Mouse (Mus musculus) left cerebral cortex, adult 9 months (tissue): ENCODE results near the gene Adam33.
"Not testable (repeated sequence)": the region's sequence is repeated elsewhere in the genome, so short reads cannot be mapped to it uniquely, and the experiment has no call there.

Experiments used
- DNase-seq, 2 experiments: peaks; one replicate each; pipeline ENCODE4 v3.0.0; 2022; ENCODE audit warnings: low spot score in 2 of 2

Gene Adam33

DNA sequence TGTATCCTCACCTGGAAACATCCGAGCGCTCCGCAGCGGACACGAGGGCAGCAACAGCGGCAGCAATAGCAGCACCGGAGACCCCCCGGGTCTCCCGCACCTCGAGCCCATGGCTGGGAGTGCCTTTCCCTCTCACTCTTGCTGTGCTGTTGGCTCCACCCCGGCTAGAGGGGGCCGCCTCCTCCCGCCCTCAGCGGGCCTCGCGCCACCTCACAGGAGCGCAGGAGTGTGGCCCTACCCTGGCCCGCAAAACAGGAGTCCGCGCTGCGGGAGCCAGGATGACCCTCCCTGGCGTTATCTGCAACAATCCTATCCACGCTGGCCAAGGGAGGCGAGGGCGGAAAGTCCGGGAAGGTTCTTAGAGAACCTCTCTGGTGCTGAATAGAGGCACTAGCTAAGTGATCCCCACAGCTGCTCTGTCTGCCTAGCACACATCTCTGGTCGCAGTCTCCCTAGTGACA lies at the start of gene Adam33:
Gene Adam33 (minus strand): TSS at position 411 of the 461 bp plus-strand sequence.
- no peak for DNase-seq

DNA sequence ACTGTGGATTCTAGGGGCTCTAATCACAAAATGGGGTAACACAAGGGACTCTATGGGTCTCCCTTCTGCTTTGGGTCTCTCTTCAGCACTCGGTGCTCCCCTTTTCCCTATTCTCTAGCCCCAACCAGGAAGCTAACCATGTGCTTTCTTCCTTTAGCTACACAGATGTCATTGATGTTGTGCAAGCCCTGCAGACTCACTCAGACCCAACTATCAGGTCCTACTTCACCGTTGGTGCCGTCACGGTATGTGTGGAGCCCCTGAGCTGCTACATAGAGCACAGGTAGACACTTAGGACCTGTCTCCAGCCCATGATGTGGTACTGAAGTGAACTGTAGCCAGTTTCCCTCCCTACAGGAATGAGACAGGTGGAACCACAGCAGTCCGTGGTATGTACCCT lies 42.4 kb upstream of the Adam33 start:
- DNase-seq, result no peak

DNA sequence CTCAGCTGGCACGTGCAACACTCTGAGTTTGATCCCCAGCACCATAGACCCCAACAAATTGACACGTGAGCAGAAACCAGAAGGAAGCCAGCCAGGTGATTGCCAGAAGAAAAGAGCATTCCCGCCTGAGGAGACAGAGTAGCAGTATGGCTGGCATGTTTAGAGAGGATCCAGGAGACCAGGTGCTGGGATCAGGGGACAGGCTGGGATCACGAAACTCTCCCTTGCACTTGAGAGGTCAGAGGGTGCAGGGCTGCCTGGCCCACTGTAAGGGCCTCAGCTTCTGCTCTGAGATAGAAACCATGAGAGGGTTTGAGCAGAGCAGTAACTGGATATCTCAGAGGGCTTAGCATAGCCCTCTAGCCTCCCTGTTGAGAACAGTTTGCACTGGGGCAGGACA lies 41.4 kb upstream of the Adam33 start:
- DNase-seq, result not testable (repeated sequence)

DNA sequence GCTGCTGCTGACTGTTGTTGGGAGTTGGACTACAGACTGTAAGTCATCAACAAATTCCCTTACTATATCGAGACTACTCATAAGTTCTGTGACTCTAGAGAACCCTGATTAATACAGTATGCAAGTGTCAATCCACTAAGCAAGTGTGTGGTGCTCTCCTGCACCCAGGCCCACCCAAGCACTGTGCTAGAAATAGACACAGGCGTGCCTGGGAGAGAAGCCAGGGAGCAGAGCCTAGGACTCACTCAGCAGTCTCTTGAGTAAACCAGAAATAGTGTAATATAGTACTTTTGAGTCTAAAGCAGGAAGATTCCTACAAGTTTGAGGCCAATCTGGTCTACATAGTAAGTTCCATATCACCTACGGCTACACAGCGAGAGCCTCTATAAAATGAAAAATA lies 40.4 kb upstream of the Adam33 start:
- no peak for DNase-seq

DNA sequence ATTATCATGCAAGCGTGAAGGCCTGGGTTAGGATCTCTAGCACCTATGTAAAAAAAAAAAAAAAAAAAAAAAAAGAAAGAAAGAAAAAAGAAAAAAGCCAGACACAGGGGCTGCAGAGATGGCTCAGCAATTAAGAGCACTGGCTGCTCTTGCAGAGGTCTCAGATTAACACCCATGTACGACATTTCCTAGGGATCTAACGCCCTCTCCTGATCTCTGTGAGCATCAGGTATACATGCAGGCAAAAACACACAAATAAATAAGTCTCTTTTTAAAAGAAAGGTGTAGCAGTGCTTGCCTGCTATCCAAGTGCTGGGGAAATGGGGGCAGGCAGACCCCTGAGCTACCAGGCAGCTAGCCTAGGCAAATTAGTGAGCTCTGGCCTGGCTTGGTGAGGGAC lies 37.9 kb upstream of the Adam33 start:
- no peak for DNase-seq

DNA sequence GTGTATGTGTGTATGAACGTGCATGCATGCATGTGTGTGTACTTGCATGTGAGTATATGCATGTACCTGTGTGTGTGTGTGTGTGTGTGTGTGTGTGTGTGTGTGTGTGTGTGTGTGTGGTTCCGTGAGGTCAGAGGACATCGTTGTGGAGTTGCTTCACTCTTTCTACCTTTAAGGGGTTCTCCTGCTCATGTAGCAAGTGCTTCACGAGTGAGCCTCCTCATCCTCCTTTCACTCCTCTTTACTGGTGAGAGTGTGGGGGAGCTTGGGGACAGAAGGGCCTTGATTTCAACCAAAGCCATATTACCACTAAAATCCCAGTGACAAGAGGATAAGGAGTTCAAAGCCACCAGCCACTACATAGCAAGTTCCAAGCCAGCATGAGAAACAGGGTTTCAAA lies 33.5 kb upstream of the Adam33 start:
- DNase-seq, result no peak

DNA sequence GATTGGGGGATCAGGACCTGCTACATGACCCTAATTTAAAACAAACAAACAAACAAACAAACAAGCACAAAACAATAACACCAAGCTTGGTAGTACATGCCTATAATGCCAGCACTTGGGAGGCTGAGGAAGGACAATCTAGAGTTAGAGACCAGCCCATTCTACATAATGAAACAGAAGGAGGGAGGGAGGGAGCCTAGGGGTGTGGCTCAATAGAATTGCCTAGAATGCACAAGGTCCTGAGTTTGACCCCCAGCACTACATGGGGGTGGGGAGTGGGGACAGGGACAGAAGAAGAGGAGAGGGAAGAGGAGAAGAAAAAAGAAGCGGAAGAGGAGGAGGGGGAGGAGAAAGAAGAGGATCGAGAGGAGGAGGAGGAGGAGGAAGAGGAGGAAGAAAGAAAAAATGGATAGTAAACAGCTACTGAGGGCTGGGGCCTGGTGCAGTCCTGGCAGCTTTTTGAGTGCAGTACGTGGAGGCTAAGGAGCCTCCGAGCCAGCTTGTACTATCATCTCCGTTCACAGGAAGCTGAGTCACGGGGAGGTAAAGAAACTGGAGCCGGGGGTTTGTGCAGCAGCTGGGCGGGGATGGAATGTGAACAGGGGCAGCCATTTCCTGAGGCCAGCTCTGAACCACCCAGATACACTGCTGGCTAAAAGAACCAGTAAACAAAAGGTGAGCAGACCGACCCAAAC lies 32.6 kb upstream of the Adam33 start:
- no peak for DNase-seq

DNA sequence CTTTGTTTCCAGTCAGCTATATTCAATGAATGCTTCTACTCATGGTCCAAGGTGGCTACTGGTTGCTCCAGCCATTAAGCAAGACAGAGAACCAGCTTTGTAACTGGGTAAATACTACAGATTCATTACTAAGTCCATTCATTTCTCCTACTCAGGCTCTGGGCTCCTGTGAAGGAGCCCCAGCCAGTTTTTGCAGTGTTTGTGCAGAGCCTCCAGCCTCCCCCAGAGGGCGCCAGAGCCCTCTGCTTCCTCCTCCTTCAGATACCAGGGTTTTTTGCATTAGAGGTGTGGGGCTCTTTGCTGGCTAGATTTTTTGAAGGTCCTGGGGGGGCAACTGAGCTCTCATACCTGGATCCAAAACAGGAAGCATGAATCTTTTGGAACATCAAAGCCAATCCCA lies 31.2 kb upstream of the Adam33 start:
- peak; percentile 37 to 83 for DNase-seq

DNA sequence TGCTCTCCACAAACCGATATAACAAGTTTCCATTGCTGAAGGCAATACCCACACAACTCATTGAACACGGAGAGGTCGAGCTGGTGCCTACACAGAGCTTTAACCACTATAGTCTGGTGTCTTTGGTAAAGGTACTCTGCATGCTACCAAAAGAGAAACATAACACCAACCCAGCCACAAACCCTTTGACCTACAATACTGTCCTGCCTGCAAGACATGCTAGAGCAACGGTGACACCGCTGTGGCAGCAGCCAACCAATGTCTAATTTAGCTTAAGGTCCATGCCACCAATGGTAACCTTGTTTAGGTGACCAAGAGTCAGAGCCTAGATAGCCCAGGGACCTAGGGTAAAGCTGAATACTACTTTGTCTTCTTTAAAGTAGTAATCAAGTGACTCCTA lies 30.0 kb upstream of the Adam33 start:
- no peak for DNase-seq

DNA sequence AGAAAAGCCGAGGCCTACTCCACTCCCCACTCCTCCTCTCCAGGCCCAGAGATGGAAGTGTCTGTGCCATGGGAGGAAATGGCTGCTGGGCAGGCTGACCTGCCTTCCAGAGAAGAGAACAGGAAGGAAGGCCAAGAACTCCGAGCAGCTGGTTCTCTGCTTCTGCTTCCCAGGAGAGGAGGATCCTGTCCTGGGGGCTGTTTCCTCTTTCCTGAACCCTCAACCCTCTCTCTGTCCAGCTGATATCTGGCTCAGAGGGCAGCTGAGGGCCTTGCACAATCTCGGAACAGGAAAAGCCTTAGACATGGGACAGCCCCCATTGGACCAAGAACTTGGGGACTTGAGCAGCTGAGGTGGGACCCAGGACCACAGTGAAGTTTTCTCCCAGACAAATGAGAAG lies 27.2 kb upstream of the Adam33 start:
- DNase-seq, result no peak

DNA sequence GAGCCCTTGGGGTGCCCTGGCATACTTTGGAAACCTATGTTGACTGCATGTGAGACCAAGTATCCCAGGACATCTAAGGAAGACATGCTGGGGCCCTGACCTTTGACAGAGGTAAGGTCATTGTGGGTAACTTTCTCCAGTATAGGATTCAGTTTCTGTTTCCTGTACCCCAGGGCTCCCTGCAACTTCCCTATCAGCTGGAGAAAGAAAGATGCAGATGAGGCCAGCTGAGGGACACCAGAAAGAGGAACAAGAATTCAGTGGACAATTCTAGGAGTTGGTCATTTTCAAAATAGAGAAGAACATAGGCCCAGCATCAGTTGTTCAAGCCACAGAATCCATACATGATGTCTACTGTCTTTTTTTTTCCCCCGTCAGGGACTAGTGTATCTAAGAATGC lies 26.0 kb upstream of the Adam33 start:
- DNase-seq, result no peak

DNA sequence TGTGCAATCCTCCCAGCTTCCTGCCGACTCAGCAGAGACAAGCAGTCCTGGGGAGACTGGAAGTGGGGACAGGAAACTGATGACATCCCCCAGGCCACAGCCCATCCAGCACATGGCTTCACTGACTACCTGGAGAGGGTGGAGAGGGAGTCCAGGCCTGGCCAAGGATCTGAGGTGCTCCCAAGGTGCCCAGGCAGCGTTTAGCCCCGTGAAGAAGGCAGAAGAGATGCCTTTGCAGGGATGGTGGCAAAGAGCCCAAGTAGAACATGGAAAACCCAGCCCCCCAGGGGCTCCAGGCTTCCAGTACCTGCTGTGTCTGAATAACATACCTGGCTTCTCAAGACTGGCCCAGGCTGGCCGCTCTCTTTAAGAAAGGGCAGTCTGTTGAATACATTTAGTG lies 25.0 kb upstream of the Adam33 start:
- DNase-seq, result no peak

DNA sequence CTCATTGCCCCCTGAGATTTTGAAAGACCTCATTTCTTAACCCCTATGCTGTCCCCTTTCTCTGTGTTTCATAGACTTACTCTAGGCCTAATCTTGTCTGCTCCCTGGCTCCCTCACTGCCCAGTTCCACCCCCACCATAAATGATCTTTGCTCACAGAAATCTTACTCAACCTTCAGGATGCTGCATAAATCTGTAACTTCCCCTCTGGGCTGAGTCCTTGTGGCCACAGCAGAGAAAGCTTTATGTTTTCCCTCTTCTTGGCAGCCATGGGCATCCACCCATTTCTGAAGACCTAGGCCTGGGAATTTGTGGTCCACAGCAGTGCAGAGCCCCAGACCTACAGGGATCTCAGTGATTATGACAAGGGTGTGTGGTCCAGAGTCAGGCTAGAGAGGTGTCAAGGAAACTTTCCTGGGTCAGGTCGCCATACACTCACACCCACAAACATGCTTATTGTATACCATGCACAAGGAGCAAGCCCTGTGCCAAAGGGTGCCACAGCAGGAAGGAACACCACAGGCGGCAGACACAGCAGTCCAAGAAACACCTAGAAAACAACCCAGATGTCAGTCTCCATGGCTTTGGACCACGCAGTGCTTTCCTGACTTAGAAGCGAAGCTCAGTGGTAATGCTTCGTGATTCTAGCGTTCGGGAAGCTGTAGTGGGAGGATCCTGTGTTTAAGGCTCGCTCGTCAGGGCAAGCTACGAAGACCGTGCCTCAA lies 23.2 kb upstream of the Adam33 start, which contains the start of gene Siglec1:
Gene Siglec1 (minus strand): TSS at position 99 of the 724 bp plus-strand sequence.
- DNase-seq, result no peak

DNA sequence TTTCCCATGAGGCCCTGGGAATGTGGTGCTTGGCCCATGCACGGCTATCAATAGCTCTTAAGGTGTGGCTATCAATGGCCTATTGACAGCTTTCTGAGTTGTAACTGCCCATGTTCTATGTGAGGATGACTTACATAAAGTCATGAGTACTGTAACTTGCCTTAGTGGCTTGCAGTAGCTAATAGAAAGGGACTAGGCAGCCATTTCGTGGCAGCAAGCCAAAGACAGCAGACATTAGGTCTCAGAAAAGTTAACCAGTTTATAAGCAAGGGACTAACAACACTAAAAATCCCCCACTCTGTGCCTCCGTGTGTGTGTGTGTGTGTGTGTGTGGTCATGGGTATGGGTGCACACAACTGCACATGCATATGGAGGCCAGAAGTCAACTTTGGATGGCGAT lies 20.6 kb upstream of the Adam33 start:
- no peak for DNase-seq

DNA sequence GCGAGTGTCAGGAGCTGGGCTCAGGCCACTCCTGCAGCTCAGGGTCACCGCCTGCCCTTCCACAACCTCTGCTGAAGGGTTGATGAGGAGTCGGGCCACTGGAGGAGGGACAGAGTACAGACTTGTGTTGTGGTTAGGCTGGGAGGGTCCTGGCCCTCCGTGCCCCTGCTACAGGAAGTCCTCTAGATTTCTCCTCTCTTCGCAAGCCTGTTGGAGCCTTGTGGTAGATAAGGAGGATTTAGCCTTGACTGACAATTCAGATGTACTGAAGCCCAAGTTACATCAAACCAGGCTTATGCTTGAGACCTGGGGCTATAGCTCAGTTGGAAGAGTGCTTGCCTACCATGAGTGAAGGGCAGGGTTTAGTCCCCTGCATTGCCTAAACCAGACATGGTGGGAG lies 16.9 kb upstream of the Adam33 start:
- no peak for DNase-seq

DNA sequence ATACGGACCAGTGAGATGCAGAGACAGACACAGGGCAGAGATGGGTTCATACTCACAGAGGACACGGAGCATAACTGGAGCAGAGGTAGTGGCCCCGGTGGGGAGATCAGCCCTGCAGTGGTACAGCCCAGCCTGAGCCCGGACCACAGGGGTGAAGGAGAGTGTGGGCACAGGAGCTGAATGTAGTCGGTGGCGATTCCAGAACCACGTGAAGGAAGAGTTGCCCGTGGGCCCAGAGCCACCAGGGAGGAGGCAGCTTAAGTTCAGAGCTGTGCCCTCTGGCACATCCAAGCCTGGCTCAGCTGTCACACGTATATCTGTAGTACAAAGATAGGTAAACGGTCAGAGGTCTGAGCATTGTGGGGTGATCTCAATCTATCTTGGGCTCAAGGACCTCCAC lies 8.9 kb upstream of the Adam33 start:
- DNase-seq, result no peak

DNA sequence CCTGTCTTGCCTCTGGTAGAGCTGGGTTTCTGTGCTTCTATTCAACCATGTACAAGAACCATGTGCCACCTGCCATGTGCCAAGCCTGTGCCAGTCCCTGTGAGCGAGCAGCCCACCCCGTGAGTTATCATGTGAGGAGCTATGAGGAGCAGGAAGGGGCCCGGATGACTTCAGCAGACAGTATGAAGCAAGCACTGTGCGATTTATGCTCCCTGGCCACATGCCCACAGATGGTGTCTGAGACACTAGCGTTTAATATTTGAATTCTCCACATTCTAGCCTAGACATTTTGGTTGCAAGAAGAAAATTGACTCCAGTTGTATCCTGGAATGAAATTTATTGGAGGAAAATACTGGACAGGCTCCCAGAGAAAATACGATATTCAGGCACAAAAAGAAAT lies 3.9 kb upstream of the Adam33 start:
- DNase-seq, result no peak

DNA sequence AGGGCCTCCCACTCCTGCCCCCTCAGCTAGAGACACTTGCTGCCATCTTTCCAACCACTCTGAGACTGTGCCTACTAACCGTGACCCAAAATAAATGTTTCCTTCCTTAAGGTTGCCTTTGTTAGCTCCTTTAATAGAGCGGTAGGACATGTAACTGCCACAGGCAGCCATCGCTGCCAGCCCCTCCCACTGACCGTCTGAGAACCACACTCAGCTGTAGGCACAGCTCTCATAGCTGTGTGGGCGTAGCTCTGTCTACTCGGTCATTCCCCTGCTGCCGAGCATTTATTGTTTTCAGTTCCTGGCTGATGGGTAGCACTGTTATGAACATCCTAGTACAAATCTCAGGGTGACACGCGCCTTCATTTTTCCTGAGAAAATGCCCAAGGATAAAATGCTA lies 2.7 kb upstream of the Adam33 start:
- DNase-seq, result no peak

DNA sequence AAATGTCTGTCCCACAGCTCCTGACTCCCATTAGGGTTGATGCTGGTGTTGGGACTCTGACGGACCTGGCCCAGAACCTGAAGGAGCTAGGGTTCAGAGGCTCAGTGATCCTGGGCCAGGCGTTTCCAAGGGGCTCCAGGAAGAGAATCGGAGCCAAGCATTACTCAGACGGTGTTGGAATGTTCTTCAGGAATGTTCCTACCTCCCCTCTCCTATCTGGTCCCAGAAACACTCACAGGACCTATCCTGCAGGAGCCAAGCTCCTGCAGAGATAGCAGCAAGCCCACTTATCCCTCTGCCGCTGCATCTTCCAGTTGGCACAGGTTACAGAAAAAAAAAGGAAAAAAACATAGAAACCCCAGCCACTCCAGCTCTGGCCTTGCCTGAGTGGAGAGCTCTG lies 2.0 kb downstream of the Adam33 start:
- DNase-seq, result no peak

DNA sequence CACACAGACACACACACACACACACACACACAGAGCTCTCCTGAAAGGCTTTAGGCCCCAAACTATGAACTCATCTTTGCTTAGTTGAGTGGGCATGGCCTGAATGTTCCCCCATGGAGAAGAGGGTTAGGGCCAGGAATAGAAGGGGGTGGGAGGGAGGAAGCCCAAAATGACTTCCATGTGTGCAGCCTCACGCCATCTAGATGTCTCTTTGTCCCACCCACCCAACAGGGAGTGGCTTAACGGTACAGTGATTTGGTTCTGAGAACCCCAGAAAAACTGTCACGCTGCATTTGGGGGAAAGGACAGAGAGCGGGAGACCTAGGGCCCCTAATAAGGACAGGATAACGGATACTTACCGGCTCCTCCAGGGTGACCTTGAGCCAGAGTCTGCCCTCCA lies 2.8 kb downstream of the Adam33 start:
- DNase-seq, result no peak

DNA sequence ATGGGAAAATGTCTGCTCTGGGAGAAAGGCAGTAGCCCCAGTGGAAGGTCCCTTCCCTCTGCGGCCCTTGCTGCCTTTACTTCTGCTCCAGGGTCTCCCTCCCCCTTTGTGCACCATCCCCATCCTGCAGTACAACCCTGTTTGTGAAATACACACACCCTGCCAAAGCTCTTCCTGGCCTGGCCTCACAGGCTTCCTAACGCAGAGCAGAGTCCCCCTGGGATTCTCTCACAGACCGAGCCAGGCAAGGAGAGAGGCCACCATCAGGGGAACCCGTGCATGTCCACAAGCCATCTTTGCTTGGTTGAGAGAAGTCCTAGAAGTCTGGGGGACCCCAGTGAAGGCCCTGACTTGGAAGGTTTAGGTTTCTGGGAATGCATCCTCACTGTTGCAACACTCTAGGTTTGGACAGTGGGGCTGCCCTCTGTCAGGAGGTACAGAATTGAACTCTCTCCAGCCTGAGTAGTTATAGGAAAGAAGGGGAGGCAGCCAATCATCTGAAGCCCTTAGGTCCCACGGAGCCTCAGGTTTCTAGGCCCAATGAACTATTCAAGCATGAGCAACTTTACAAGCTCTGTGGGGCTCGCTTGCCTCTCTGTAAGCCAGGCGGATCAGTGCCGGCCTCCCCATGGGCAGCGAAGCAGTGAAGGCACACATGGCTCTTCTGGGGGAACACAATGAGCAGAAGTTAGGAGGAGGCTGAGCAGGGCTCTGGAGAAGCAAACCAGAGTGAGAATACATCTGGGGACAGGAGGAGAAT lies 3.7 kb downstream of the Adam33 start:
- DNase-seq, result no peak

DNA sequence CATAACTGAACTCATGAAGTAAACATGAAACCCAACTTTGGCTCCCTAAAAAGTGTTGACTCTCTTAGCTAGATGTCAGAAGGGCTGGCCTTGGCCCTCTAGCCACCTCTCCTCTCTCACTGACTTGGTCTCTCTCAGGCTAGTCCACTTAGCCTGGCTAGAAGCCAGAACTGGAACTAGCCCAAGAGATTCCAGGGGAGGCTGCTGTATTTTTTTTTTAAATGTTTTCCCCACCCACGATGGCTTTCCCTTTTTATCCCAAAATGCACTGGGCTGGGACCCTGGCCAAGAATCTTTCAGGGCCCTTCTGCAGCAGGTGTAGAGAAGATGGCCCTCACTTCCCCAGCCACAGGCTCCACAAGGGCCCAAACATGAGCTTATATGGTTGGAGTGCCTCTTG lies 4.2 kb downstream of the Adam33 start:
- DNase-seq, result peak in 1 of 2 experiments; percentile 32

DNA sequence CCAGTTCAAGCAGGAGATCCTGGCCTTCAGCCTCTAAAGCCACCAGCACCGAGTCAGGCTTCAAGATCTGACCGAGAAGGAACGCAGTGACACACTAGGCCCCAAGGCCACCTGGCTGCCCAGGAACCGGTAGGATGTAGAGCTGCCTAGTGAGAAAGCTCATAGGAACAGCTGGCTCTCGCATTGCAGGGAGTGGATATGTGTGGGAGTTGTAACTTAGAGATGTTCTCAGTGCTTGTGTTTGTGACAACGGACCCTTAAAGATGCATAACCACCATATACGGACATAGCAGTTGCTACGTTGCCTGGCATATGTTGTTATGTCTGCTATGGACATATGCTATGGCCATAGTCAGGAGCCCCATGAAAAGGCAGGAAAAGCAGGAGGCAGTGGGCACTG lies 4.9 kb downstream of the Adam33 start:
- DNase-seq, result no peak
